Mouse (Mus musculus): ENCODE measurements around the gene Spg7. TPM values are rescaled to one million over a fixed set of nuclear protein-coding genes. Genes with fewer than 3 reads are reported as not detected.

Gene Spg7
- polyA plus RNA-seq (2015; fragmentation: Nextera tagmentation; extraction: Ambion mirVana), result 48.2 and 50.7 TPM in 2 replicates

DNA sequence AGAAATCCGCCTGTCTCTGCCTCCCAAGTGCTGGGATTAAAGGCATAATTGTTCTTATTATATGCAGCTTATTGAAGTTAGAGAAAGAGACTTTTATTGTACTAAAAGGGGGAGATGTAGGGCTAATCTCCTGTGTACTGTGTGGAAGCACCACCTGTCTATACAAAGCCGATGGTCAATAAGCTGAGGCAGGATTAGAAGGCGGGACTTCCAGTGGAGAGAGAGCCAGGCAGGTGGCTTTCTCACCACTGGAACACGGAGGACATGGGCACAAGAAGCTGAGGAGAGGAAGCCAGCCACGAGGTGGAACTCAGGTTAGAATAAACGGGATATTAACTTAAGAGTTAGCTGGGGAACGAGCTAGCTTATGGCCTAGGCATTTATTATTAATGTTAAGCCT, at the start of gene Spg7:
TSS of gene Spg7 (plus strand) at position 222 of the 400 bp plus-strand sequence.
- Histone ChIP-seq H3K27ac (no peak within 1 kb of the TSS), H3K4me2 (no peak within 1 kb of the TSS), H3K9ac (no peak within 1 kb of the TSS), H3K36me3 (no peaks in the 10 kb centered on the region), H3K4me3 (replicated peaks) (no peak within 1 kb of the TSS), H3K27me3 (replicated peaks) (no peaks in the 10 kb centered on the region), H3K4me1 (peaks cover 16% of the 10 kb centered on the region), H3K9me3 (no peaks in the 10 kb centered on the region)
- no peak for ATAC-seq (ENCODE audit: insufficient read depth, low FRiP score, low read depth)
- WGBS, result 68% methylated on average over 7 of the region's 7 CpGs

DNA sequence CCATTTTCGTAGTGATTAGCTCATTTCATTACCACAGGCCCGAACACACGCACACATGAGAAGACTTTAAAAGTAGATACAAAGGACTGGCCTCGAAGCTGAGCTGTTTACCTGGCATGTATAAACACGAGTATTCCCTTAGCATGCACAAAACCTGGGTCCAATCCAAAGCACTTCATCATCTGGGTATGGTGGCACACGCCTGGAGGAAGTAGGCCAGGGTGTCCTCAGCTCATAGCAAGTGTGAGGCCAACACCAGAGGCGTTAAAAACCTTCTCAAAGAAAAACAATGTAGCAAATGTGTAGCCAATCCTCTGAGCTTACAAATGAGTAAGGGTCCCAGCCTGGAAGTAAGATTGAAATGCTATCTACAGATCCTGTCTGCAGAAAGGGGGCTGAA, 48.3 kb upstream of the Spg7 start:
- 73% methylated on average over 7 of the region's 7 CpGs for WGBS
- Histone ChIP-seq H3K4me1 (peaks cover 29% of the 10 kb centered on the region), H3K9me3 (no peaks in the 10 kb centered on the region), H3K27me3 (replicated peaks) (no peaks in the 10 kb centered on the region), H3K4me3 (replicated peaks) (no peak overlapping the region), H3K27ac (no peak overlapping the region), H3K9ac (no peak overlapping the region), H3K4me2 (no peak overlapping the region), H3K36me3 (no peaks in the 10 kb centered on the region)
- no peak for ATAC-seq (ENCODE audit: insufficient read depth, low FRiP score, low read depth)

GRCm38 (mm10) chr8:123015074-123015473, 47.7 kb upstream of the Spg7 start:
- WGBS, result 33% methylated on average over 3 of the region's 3 CpGs
- H3K27me3 ChIP-seq (replicated peaks), result no peaks in the 10 kb centered on the region

GRCm38 (mm10) chr8:123017143-123017542, 45.6 kb upstream of the Spg7 start:
- no peak for ATAC-seq (ENCODE audit: insufficient read depth, low FRiP score, low read depth)
- Histone ChIP-seq H3K4me2 (no peak overlapping the region), H3K4me3 (replicated peaks) (no peak overlapping the region), H3K27me3 (replicated peaks) (no peaks in the 10 kb centered on the region), H3K4me1 (peaks cover 39% of the 10 kb centered on the region), H3K9ac (no peak overlapping the region), H3K27ac (peak overlapping the region; percentile 65), H3K36me3 (no peaks in the 10 kb centered on the region), H3K9me3 (no peaks in the 10 kb centered on the region)
- 67% methylated on average over 4 of the region's 4 CpGs for WGBS

More at GRCm38 (mm10) chr8:123015074-123015473, 47.7 kb upstream of the Spg7 start:
- Histone ChIP-seq H3K27ac (no peak overlapping the region), H3K9me3 (no peaks in the 10 kb centered on the region), H3K36me3 (no peaks in the 10 kb centered on the region), H3K4me2 (no peak overlapping the region), H3K4me1 (peaks cover 29% of the 10 kb centered on the region), H3K9ac (no peak overlapping the region), H3K4me3 (replicated peaks) (no peak overlapping the region)
- no peak for ATAC-seq (ENCODE audit: insufficient read depth, low FRiP score, low read depth)

GRCm38 (mm10) chr8:123018484-123019164, 44.1 kb upstream of the Spg7 start:
- Histone ChIP-seq H3K27me3 (replicated peaks) (no peaks in the 10 kb centered on the region), H3K4me3 (replicated peaks) (no peak overlapping the region), H3K9me3 (no peaks in the 10 kb centered on the region), H3K4me2 (no peak overlapping the region), H3K27ac (0 out of 2 replicates have a peak overlapping the region, but pooled peaks have one; percentile 31), H3K36me3 (no peaks in the 10 kb centered on the region), H3K9ac (no peak overlapping the region), H3K4me1 (peaks cover 39% of the 10 kb centered on the region)
- ATAC-seq (ENCODE audit: insufficient read depth, low FRiP score, low read depth), result no peak
- 53% methylated on average over 4 of the region's 4 CpGs for WGBS

GRCm38 (mm10) chr8:123020084-123020483, 42.7 kb upstream of the Spg7 start:
- no peak overlapping the region for H3K4me3 ChIP-seq (replicated peaks)
- 52% methylated on average over 2 of the region's 2 CpGs for WGBS
- no peaks in the 10 kb centered on the region for H3K9me3 ChIP-seq
- H3K36me3 ChIP-seq, result no peaks in the 10 kb centered on the region
- ATAC-seq (ENCODE audit: insufficient read depth, low FRiP score, low read depth), result no peak
- peaks cover 34% of the 10 kb centered on the region for H3K4me1 ChIP-seq
- H3K9ac ChIP-seq, result no peak overlapping the region
- no peak overlapping the region for H3K27ac ChIP-seq
- H3K27me3 ChIP-seq (replicated peaks), result no peaks in the 10 kb centered on the region
- H3K4me2 ChIP-seq, result no peak overlapping the region

DNA sequence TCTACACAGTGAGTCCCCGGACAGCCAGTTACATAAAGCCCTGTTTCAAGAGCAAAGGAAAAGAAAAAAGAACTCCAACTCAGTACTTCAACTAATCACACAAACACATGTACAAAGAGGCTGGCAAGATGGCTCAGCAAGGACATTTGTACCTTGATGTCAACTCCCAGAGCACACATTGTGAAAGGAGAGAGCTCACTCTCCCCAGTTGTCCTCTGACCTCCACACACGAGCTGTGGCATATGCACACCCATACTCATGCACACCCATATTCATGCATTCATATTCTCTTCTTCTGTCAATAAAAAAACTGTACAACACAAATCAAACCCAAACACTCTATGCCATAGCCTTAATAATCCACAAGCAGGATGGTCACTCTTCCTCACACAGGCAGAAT, 41.9 kb upstream of the Spg7 start:
- H3K4me1 ChIP-seq, result peaks cover 33% of the 10 kb centered on the region
- no peak overlapping the region for H3K9ac ChIP-seq
- no peaks in the 10 kb centered on the region for H3K36me3 ChIP-seq
- no peak for ATAC-seq (ENCODE audit: insufficient read depth, low FRiP score, low read depth)
- no peaks in the 10 kb centered on the region for H3K9me3 ChIP-seq
- no peak overlapping the region for H3K4me2 ChIP-seq
- WGBS, result 64% methylated on average over 2 of the region's 2 CpGs
- H3K27ac ChIP-seq, result peak overlapping the region; percentile 77
- H3K4me3 ChIP-seq (replicated peaks), result no peak overlapping the region
- no peaks in the 10 kb centered on the region for H3K27me3 ChIP-seq (replicated peaks)

DNA sequence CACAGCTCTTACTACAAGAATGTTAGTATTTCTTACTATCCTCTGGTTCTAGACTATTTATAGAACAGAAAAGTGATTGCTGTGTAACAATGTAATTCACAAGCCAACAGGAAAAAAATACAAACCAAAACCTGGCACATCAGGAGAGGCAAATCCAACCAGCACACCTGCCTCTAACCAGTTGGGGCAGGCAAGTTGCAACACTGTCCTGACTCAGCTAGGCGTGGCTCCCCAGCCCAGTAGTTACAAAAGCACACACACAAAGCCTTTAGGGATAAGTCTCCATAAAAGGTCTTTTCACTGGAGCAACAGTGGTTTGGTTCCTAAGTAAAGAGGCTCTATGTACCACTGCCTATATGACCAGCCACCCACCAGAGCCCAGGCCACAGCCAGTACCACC, 41.5 kb upstream of the Spg7 start:
- H3K4me1 ChIP-seq, result peaks cover 30% of the 10 kb centered on the region
- H3K4me2 ChIP-seq, result no peak overlapping the region

GRCm38 (mm10) chr8:123022727-123023126, 40.0 kb upstream of the Spg7 start:
- WGBS, result 71% methylated on average over 3 of the region's 3 CpGs
- H3K9me3 ChIP-seq, result no peaks in the 10 kb centered on the region
- H3K4me3 ChIP-seq (replicated peaks), result no peak overlapping the region
- no peaks in the 10 kb centered on the region for H3K27me3 ChIP-seq (replicated peaks)
- H3K27ac ChIP-seq, result peak overlapping the region; percentile 71
- no peaks in the 10 kb centered on the region for H3K36me3 ChIP-seq
- no peak overlapping the region for H3K9ac ChIP-seq
- H3K4me2 ChIP-seq, result no peak overlapping the region
- peaks cover 20% of the 10 kb centered on the region for H3K4me1 ChIP-seq
- ATAC-seq (ENCODE audit: insufficient read depth, low FRiP score, low read depth), result no peak

More for the DNA sequence above, 41.5 kb upstream of the Spg7 start:
- no peak overlapping the region for H3K9ac ChIP-seq
- H3K27me3 ChIP-seq (replicated peaks), result no peaks in the 10 kb centered on the region
- peak overlapping the region; percentile 86 for H3K27ac ChIP-seq
- WGBS, result 80% methylated on average over 1 of the region's 1 CpGs
- H3K4me3 ChIP-seq (replicated peaks), result no peak overlapping the region
- H3K36me3 ChIP-seq, result no peaks in the 10 kb centered on the region
- peak; percentile 51; the same call in 1 of the 2 replicates for ATAC-seq (ENCODE audit: insufficient read depth, low FRiP score, low read depth)
- no peaks in the 10 kb centered on the region for H3K9me3 ChIP-seq

- Histone ChIP-seq H3K4me3 (replicated peaks) (no peak overlapping the region), H3K36me3 (no peaks in the 10 kb centered on the region), H3K4me1 (peaks cover 10% of the 10 kb centered on the region; the same call in 1 of the 2 replicates), H3K9ac (no peak overlapping the region), H3K4me2 (no peak overlapping the region), H3K27ac (no peak overlapping the region), H3K9me3 (no peaks in the 10 kb centered on the region), H3K27me3 (replicated peaks) (no peaks in the 10 kb centered on the region)
- ATAC-seq (ENCODE audit: insufficient read depth, low FRiP score, low read depth), result no peak
- 96% methylated on average over 2 of the region's 2 CpGs for WGBS
Measured at GRCm38 (mm10) chr8:123024226-123024625, 38.5 kb upstream of the Spg7 start.

DNA sequence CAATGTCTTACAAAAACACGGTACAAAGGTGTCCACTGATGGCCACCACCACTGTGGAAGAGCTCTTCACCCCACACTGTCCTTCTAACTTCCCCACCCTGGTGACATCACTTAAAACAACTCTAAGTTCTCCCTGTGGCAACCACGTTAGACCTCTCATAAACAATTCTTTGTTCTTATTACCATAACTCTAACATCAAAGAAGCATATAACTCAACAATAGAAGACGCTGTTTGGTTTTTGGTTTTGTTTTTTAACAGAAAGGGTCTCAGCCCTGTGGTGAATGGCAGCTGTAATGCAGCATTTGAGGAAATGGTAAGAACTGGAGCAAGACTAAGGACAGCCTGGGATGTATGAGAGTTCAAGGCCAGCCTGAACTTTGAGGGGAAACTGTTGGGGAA, 36.8 kb upstream of the Spg7 start:
- Histone ChIP-seq H3K36me3 (no peaks in the 10 kb centered on the region), H3K4me1 (peaks cover 4% of the 10 kb centered on the region; the same call in 1 of the 2 replicates), H3K9ac (no peak overlapping the region), H3K27me3 (replicated peaks) (no peaks in the 10 kb centered on the region), H3K9me3 (no peaks in the 10 kb centered on the region), H3K27ac (no peak overlapping the region), H3K4me3 (replicated peaks) (no peak overlapping the region), H3K4me2 (no peak overlapping the region)
- no peak for ATAC-seq (ENCODE audit: insufficient read depth, low FRiP score, low read depth)
- WGBS, result 74% methylated on average over 3 of the region's 3 CpGs

- H3K27me3 ChIP-seq (replicated peaks), result no peaks in the 10 kb centered on the region
- no peak overlapping the region for H3K9ac ChIP-seq
- H3K27ac ChIP-seq, result no peak overlapping the region
- WGBS, result 89% methylated on average over 8 of the region's 8 CpGs
- no peak overlapping the region for H3K4me2 ChIP-seq
- no peak for ATAC-seq (ENCODE audit: insufficient read depth, low FRiP score, low read depth)
- no peaks in the 10 kb centered on the region for H3K9me3 ChIP-seq
- no peaks in the 10 kb centered on the region for H3K36me3 ChIP-seq
- no peak overlapping the region for H3K4me3 ChIP-seq (replicated peaks)
- H3K4me1 ChIP-seq, result no peaks in the 10 kb centered on the region
Measured at GRCm38 (mm10) chr8:123027786-123028185, 35.0 kb upstream of the Spg7 start.
